Mouse (Mus musculus): ENCODE measurements around the gene 1700061G19Rik. TPM values are rescaled to one million over a fixed set of nuclear protein-coding genes. Genes with fewer than 3 reads are reported as not detected.

1700061G19Rik gene
- polyA plus RNA-seq, 1 experiment from 2014 or later: 0.35 TPM

GRCm38 (mm10) chr17:56925998-56926397 is 50.7 kb downstream of the 1700061G19Rik start:
- Histone ChIP-seq H3K9me3 (ENCODE audit: control insufficient read depth, low read length) (no peaks in the 10 kb centered on the region), H3K4me3 (ENCODE audit: control insufficient read depth in 1 of 2, insufficient read depth in 1 of 2, low read depth in 1 of 2, low read length in 2 of 2) (no peak overlapping the region), H3K36me3 (ENCODE audit: control insufficient read depth, insufficient read depth, low read length) (peaks cover 36% of the 10 kb centered on the region), H3K27ac (replicated peaks in 1 of 2; ENCODE audit: control insufficient read depth in 1 of 2, insufficient read depth in 1 of 2, low read depth in 2 of 2, low read length in 2 of 2) (no peak overlapping the region), H3K9ac (ENCODE audit: low read length) (no peak overlapping the region), H3K4me2 (ENCODE audit: low read length) (no peak overlapping the region), H3K27me3 (ENCODE audit: control insufficient read depth, insufficient read depth, low read length) (no peaks in the 10 kb centered on the region), H3K4me1 (ENCODE audit: control insufficient read depth in 2 of 2, insufficient read depth in 2 of 2, low read length in 2 of 2) (peaks cover 9 to 15% of the 10 kb centered on the region in 2 experiments)
- ATAC-seq (ENCODE audit: insufficient number of reproducible peaks, insufficient read depth, low FRiP score, low read depth): no peak
- 88% methylated on average over 2 of the region's 2 CpGs for WGBS

GRCm38 (mm10) chr17:56929101-56929500 is 53.8 kb downstream of the 1700061G19Rik start:
- Histone ChIP-seq H3K4me1 (ENCODE audit: control insufficient read depth in 2 of 2, insufficient read depth in 2 of 2, low read length in 2 of 2) (peaks cover 12 to 30% of the 10 kb centered on the region in 2 experiments), H3K4me2 (ENCODE audit: low read length) (no peak overlapping the region), H3K4me3 (ENCODE audit: control insufficient read depth in 1 of 2, insufficient read depth in 1 of 2, low read depth in 1 of 2, low read length in 2 of 2) (no peak overlapping the region), H3K27me3 (ENCODE audit: control insufficient read depth, insufficient read depth, low read length) (no peaks in the 10 kb centered on the region), H3K27ac (replicated peaks in 1 of 2; ENCODE audit: control insufficient read depth in 1 of 2, insufficient read depth in 1 of 2, low read depth in 2 of 2, low read length in 2 of 2) (peak overlapping the region; percentile 5 to 45; a peak in 3 of 4 replicates), H3K9me3 (ENCODE audit: control insufficient read depth, low read length) (no peaks in the 10 kb centered on the region), H3K36me3 (ENCODE audit: control insufficient read depth, insufficient read depth, low read length) (peaks cover 21% of the 10 kb centered on the region), H3K9ac (ENCODE audit: low read length) (no peak overlapping the region)
- no peak for ATAC-seq (ENCODE audit: insufficient number of reproducible peaks, insufficient read depth, low FRiP score, low read depth)

GRCm38 (mm10) chr17:56929530-56929929 is 54.3 kb downstream of the 1700061G19Rik start:
- H3K4me3 ChIP-seq (ENCODE audit: control insufficient read depth in 1 of 2, insufficient read depth in 1 of 2, low read depth in 1 of 2, low read length in 2 of 2): no peak overlapping the region
- H3K4me1 ChIP-seq (ENCODE audit: control insufficient read depth in 2 of 2, insufficient read depth in 2 of 2, low read length in 2 of 2): peaks cover 15 to 34% of the 10 kb centered on the region in 2 experiments
- H3K36me3 ChIP-seq (ENCODE audit: control insufficient read depth, insufficient read depth, low read length): peaks cover 20% of the 10 kb centered on the region
- ATAC-seq (ENCODE audit: insufficient number of reproducible peaks, insufficient read depth, low FRiP score, low read depth): no peak
- peak overlapping the region; percentile 5 to 45; a peak in 3 of 4 replicates for H3K27ac ChIP-seq (replicated peaks in 1 of 2; ENCODE audit: control insufficient read depth in 1 of 2, insufficient read depth in 1 of 2, low read depth in 2 of 2, low read length in 2 of 2)
- H3K9me3 ChIP-seq (ENCODE audit: control insufficient read depth, low read length): no peaks in the 10 kb centered on the region
- H3K9ac ChIP-seq (ENCODE audit: low read length): no peak overlapping the region
- H3K4me2 ChIP-seq (ENCODE audit: low read length): no peak overlapping the region
- 71% methylated on average over 1 of the region's 1 CpGs for whole genome bisulfite sequencing
- no peaks in the 10 kb centered on the region for H3K27me3 ChIP-seq (ENCODE audit: control insufficient read depth, insufficient read depth, low read length)

DNA sequence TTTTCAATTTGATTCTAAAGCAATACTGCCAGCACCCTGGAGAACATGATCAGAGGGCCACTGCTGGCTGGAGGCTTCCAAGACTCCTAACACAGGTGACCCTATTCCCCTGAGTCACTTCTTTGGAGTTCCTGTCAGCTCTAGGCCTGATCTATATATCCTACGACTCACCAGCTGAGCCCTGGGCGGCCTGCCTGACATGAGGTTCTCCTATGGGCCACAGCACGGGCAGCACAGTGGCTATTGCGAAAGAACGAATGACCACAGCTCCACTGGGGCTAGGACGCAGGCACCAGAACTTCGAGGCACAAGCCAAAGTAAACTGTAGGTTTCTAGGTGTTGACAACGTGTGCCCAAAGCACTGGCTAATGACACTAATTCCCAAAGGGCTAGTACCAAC is 54.7 kb downstream of the 1700061G19Rik start:
- WGBS: 81% methylated on average over 8 of the region's 8 CpGs
- no peak overlapping the region for H3K9ac ChIP-seq (ENCODE audit: low read length)

GRCm38 (mm10) chr17:56933395-56933794 is 58.1 kb downstream of the 1700061G19Rik start:
- H3K4me2 ChIP-seq (ENCODE audit: low read length): no peak overlapping the region
- H3K27ac ChIP-seq (replicated peaks in 1 of 2; ENCODE audit: control insufficient read depth in 1 of 2, insufficient read depth in 1 of 2, low read depth in 2 of 2, low read length in 2 of 2): no peak overlapping the region
- 0 out of 2 replicates have a peak, but pooled peaks cover 3% of the 10 kb centered on the region for H3K9me3 ChIP-seq (ENCODE audit: control insufficient read depth, low read length)
- WGBS: 93% methylated on average over 2 of the region's 2 CpGs
- H3K4me3 ChIP-seq (ENCODE audit: control insufficient read depth in 1 of 2, insufficient read depth in 1 of 2, low read depth in 1 of 2, low read length in 2 of 2): no peak overlapping the region
- H3K4me1 ChIP-seq (ENCODE audit: control insufficient read depth in 2 of 2, insufficient read depth in 2 of 2, low read length in 2 of 2): peaks cover 17 to 34% of the 10 kb centered on the region in 2 experiments
- H3K27me3 ChIP-seq (ENCODE audit: control insufficient read depth, insufficient read depth, low read length): no peaks in the 10 kb centered on the region
- no peak for ATAC-seq (ENCODE audit: insufficient number of reproducible peaks, insufficient read depth, low FRiP score, low read depth)
- H3K36me3 ChIP-seq (ENCODE audit: control insufficient read depth, insufficient read depth, low read length): 0 out of 2 replicates have a peak, but pooled peaks cover 4% of the 10 kb centered on the region
- no peak overlapping the region for H3K9ac ChIP-seq (ENCODE audit: low read length)

More for the DNA sequence above, 54.7 kb downstream of the 1700061G19Rik start:
- H3K27ac ChIP-seq (replicated peaks in 1 of 2; ENCODE audit: control insufficient read depth in 1 of 2, insufficient read depth in 1 of 2, low read depth in 2 of 2, low read length in 2 of 2): no peak overlapping the region
- peaks cover 15% of the 10 kb centered on the region for H3K36me3 ChIP-seq (ENCODE audit: control insufficient read depth, insufficient read depth, low read length)
- no peaks in the 10 kb centered on the region for H3K9me3 ChIP-seq (ENCODE audit: control insufficient read depth, low read length)
- peaks cover 16 to 35% of the 10 kb centered on the region in 2 experiments for H3K4me1 ChIP-seq (ENCODE audit: control insufficient read depth in 2 of 2, insufficient read depth in 2 of 2, low read length in 2 of 2)
- no peak overlapping the region for H3K4me2 ChIP-seq (ENCODE audit: low read length)
- H3K4me3 ChIP-seq (ENCODE audit: control insufficient read depth in 1 of 2, insufficient read depth in 1 of 2, low read depth in 1 of 2, low read length in 2 of 2): no peak overlapping the region
- no peak for ATAC-seq (ENCODE audit: insufficient number of reproducible peaks, insufficient read depth, low FRiP score, low read depth)
- no peaks in the 10 kb centered on the region for H3K27me3 ChIP-seq (ENCODE audit: control insufficient read depth, insufficient read depth, low read length)

GRCm38 (mm10) chr17:56934545-56935330 is 59.5 kb downstream of the 1700061G19Rik start:
- peaks cover 10 to 21% of the 10 kb centered on the region in 2 experiments; a peak in 3 of 4 replicates for H3K4me1 ChIP-seq (ENCODE audit: control insufficient read depth in 2 of 2, insufficient read depth in 2 of 2, low read length in 2 of 2)
- 0 out of 2 replicates have a peak, but pooled peaks cover 4% of the 10 kb centered on the region for H3K36me3 ChIP-seq (ENCODE audit: control insufficient read depth, insufficient read depth, low read length)
- no peaks in the 10 kb centered on the region for H3K27me3 ChIP-seq (ENCODE audit: control insufficient read depth, insufficient read depth, low read length)
- H3K4me2 ChIP-seq (ENCODE audit: low read length): peak overlapping the region; percentile 80
- peak overlapping the region; percentile 76 to 89 for H3K4me3 ChIP-seq (ENCODE audit: control insufficient read depth in 1 of 2, insufficient read depth in 1 of 2, low read depth in 1 of 2, low read length in 2 of 2)
- H3K27ac ChIP-seq (replicated peaks in 1 of 2; ENCODE audit: control insufficient read depth in 1 of 2, insufficient read depth in 1 of 2, low read depth in 2 of 2, low read length in 2 of 2): peak overlapping the region in 1 of 2 experiments; percentile 74; a peak in 2 of 4 replicates
- ATAC-seq (ENCODE audit: insufficient number of reproducible peaks, insufficient read depth, low FRiP score, low read depth): peak; percentile 55
- H3K9ac ChIP-seq (ENCODE audit: low read length): peak overlapping the region; percentile 96
- 0 out of 2 replicates have a peak, but pooled peaks cover 3% of the 10 kb centered on the region for H3K9me3 ChIP-seq (ENCODE audit: control insufficient read depth, low read length)
- WGBS: 2% methylated on average over 38 of the region's 45 CpGs

- WGBS: 3% methylated on average over 72 of the region's 76 CpGs
- H3K9me3 ChIP-seq (ENCODE audit: control insufficient read depth, low read length): 0 out of 2 replicates have a peak, but pooled peaks cover 3% of the 10 kb centered on the region
- peak within 1 kb of the TSS; percentile 80 for H3K4me2 ChIP-seq (ENCODE audit: low read length)
- H3K27me3 ChIP-seq (ENCODE audit: control insufficient read depth, insufficient read depth, low read length): no peaks in the 10 kb centered on the region
- peak within 1 kb of the TSS; percentile 76 to 89 for H3K4me3 ChIP-seq (ENCODE audit: control insufficient read depth in 1 of 2, insufficient read depth in 1 of 2, low read depth in 1 of 2, low read length in 2 of 2)
- H3K4me1 ChIP-seq (ENCODE audit: control insufficient read depth in 2 of 2, insufficient read depth in 2 of 2, low read length in 2 of 2): peaks cover 9 to 20% of the 10 kb centered on the region in 2 experiments; a peak in 3 of 4 replicates
- H3K27ac ChIP-seq (replicated peaks in 1 of 2; ENCODE audit: control insufficient read depth in 1 of 2, insufficient read depth in 1 of 2, low read depth in 2 of 2, low read length in 2 of 2): peak within 1 kb of the TSS in 1 of 2 experiments; percentile 74; a peak in 2 of 4 replicates
- H3K9ac ChIP-seq (ENCODE audit: low read length): peak within 1 kb of the TSS; percentile 96
- peak; percentile 97 for ATAC-seq (ENCODE audit: insufficient number of reproducible peaks, insufficient read depth, low FRiP score, low read depth)
- 0 out of 2 replicates have a peak, but pooled peaks cover 4% of the 10 kb centered on the region for H3K36me3 ChIP-seq (ENCODE audit: control insufficient read depth, insufficient read depth, low read length)
Measured at GRCm38 (mm10) chr17:56935363-56936131, 60.3 kb downstream of the 1700061G19Rik start, which contains the start of gene Mllt1. Gene Mllt1 (minus strand): TSS chr17:56935415.
